8 mouse cellular contexts compared by ENCODE assay signal in the genomic region with DNA sequence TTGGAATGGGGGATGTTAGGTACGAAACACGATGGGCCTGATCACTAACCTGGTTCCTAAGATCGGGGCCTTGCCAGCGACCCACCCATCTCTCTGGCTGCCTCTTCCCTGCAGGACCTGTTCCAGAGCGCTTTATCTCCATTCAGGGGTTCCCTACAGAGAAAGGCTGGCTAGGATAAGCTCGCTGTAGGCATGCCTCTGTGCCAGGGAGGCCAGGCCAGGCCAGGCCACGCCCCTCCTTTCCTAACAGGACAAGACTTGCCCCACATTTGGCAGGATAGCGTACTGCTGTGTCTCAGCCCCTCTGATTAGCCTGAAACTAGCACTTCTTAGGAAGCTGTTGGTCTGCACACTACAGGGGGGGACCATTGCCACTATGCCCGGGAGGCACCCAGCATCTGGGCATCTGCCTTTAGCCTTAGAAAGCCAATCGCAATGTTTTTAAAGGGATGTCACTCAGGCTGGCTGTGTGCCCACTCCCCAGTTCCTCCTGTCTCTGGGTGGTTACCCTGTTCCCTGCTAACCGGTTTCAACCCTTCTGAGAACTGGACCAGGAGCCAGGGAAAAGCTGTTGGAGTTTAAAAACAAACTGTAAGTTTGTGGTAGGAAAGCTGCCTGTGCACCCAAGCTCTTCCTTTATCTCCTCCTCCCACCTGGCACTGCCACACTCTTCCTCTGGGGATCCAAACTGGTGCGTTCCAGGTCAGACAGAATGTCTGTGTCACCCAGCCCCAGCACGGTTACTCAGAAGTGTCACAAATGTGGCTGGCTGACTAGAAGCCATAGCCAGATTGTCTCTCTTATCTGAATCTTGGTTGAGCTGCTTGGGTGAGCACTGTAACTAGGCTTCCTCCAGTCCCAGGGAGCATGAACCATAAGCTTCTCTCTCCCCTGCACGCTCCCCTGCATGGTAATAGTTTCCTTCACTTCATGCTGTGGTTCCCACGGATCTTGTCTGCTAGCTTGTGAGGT. TPM values are rescaled to one million over a fixed set of nuclear protein-coding genes. Genes with fewer than 3 reads are reported as not detected.
DNase-seq lines count a peak whose midpoint lies in the region; ATAC-seq and TF ChIP-seq lines count a peak whose summit lies in the region.

No protein-coding gene starts in this region.

- H3K27me3 ChIP-seq in hindbrain, embryonic 15.5 days, result no peaks in the 10 kb centered on the region
- H3K27me3 ChIP-seq in liver, embryonic 16.5 days (ENCODE audit: control insufficient read depth, insufficient read depth, low read depth, low read length), result no peaks in the 10 kb centered on the region
- no peaks in the 10 kb centered on the region for H3K27me3 ChIP-seq in stomach, postnatal 0 days (ENCODE audit: control insufficient read depth, insufficient read depth, low read length)

- H3K4me2 ChIP-seq in hindbrain, embryonic 15.5 days, result no peak overlapping the region
- H3K4me2 ChIP-seq in liver, embryonic 16.5 days (ENCODE audit: low read depth, low read length), result peak overlapping the region; percentile 54
- no peak overlapping the region for H3K4me2 ChIP-seq in stomach, postnatal 0 days (replicated peaks; ENCODE audit: low read depth)

- H3K36me3 ChIP-seq in hindbrain, embryonic 15.5 days, result no peaks in the 10 kb centered on the region
- H3K36me3 ChIP-seq in liver, embryonic 16.5 days (ENCODE audit: control insufficient read depth, insufficient read depth), result peaks cover 6% of the 10 kb centered on the region
- no peaks in the 10 kb centered on the region for H3K36me3 ChIP-seq in stomach, postnatal 0 days (ENCODE audit: control insufficient read depth, insufficient read depth, low read length)

- no peak overlapping the region for H3K9ac ChIP-seq in hindbrain, embryonic 15.5 days
- peak overlapping the region; percentile 56 for H3K9ac ChIP-seq in liver, embryonic 16.5 days (ENCODE audit: low read depth, low read length)
- no peak overlapping the region for H3K9ac ChIP-seq in stomach, postnatal 0 days (ENCODE audit: low read length)

- no peak for TF ChIP-seq EP300 in stomach, postnatal 0 days (optimal IDR thresholded peaks at IDR 0.05)

- WGBS in hindbrain, embryonic 15.5 days, result 59% methylated on average over 15 of the region's 15 CpGs
- WGBS in liver, embryonic 16.5 days (ENCODE audit: insufficient replicate concordance), result 33% methylated on average over 15 of the region's 15 CpGs
- WGBS in stomach, postnatal 0 days, result 55% methylated on average over 15 of the region's 15 CpGs

- no peak overlapping the region for H3K27ac ChIP-seq in hindbrain, embryonic 15.5 days (replicated peaks)
- H3K27ac ChIP-seq in liver, embryonic 16.5 days (ENCODE audit: low read length), result peak overlapping the region; percentile 98
- peak overlapping the region; percentile 40 for H3K27ac ChIP-seq in stomach, postnatal 0 days (replicated peaks)

- no peak for TF ChIP-seq CTCF in stomach, postnatal 0 days (IDR thresholded peaks at IDR 0.05; ENCODE audit: low read depth)

- no peak overlapping the region for H3K4me3 ChIP-seq in hindbrain, embryonic 15.5 days
- H3K4me3 ChIP-seq in liver, embryonic 16.5 days (ENCODE audit: low read depth, low read length), result peak overlapping the region; percentile 18
- no peak overlapping the region for H3K4me3 ChIP-seq in stomach, postnatal 0 days (ENCODE audit: low read depth, low read length)

- peak; percentile 65 for ATAC-seq in erythroid progenitor cell, adult 5-6 weeks (replicated peaks; ENCODE audit: low FRiP score, poor library complexity, severe bottlenecking)
- ATAC-seq in hindbrain, embryonic 15.5 days (ENCODE audit: low FRiP score, low read depth), result peak; percentile 59; the same call in 1 of the 2 replicates
- peak; percentile 77 for ATAC-seq in liver, embryonic 16.5 days (ENCODE audit: low read depth)
- ATAC-seq in stomach, postnatal 0 days (ENCODE audit: low FRiP score, low TSS enrichment), result peak; percentile 71
- ATAC-seq in inflammation-experienced regulatory T-cells, adult 6 months, result no peak

- DNase-seq in cerebellum, adult 9-11 months, result peak; percentile 46
- DNase-seq in cerebellum, adult 8-10 months, result no peak
- DNase-seq in 3T3-L1 (ENCODE audit: low read depth, low spot score), result peak; percentile 3
- DNase-seq in stomach, postnatal 0 days (ENCODE audit: low spot score), result peak; percentile 57

- H3K4me1 ChIP-seq in hindbrain, embryonic 15.5 days (replicated peaks), result peaks cover 32% of the 10 kb centered on the region
- H3K4me1 ChIP-seq in liver, embryonic 16.5 days (ENCODE audit: control insufficient read depth, low read depth, low read length), result peaks cover 58% of the 10 kb centered on the region
- H3K4me1 ChIP-seq in stomach, postnatal 0 days (replicated peaks; ENCODE audit: control insufficient read depth, insufficient read depth), result peaks cover 7% of the 10 kb centered on the region

- H3K9me3 ChIP-seq in hindbrain, embryonic 15.5 days, result no peaks in the 10 kb centered on the region
- H3K9me3 ChIP-seq in liver, embryonic 16.5 days (replicated peaks; ENCODE audit: control insufficient read depth, low read length), result no peaks in the 10 kb centered on the region
- H3K9me3 ChIP-seq in stomach, postnatal 0 days (ENCODE audit: control insufficient read depth, low read length), result no peaks in the 10 kb centered on the region

RNA-seq across cellular contexts. Expression of gene Gpr68, which starts 50.9 kb away (rescaled TPM):
- 0.42 and 1.4 TPM in 2 replicates for total RNA-seq in erythroid progenitor cell, adult 5-6 weeks (2015; ENCODE audit: low replicate concordance)
- total RNA-seq in erythroid progenitor cell, adult 5-6 weeks (2017; ENCODE audit: low replicate concordance), result 0.26 TPM in 1 of 2 replicates, not detected in the other
- 6.1 and 6.3 TPM in 2 replicates for polyA plus RNA-seq in hindbrain, embryonic 15.5 days (2015; fragmentation: Nextera tagmentation; extraction: Ambion mirVana)
- 0.04 and 0.08 TPM in 2 replicates for polyA plus RNA-seq in liver, embryonic 16.5 days (2015; fragmentation: Nextera tagmentation; extraction: Ambion mirVana)
- polyA plus RNA-seq in stomach, postnatal 0 days (2015; fragmentation: Nextera tagmentation; extraction: Ambion mirVana), result 0.44 and 0.48 TPM in 2 replicates
- polyA plus RNA-seq in inflammation-experienced regulatory T-cells, adult 6 months (2017; shearing (Covaris generic)), result 10 to 100 TPM; 67.5 to 92.0 (median 70.5) TPM
